Mouse (Mus musculus) CD8-positive naive resting alpha-beta T cell, adult 2 months (primary cell): Measurements from ENCODE around the gene Zfp354a.
"Not testable (repeated sequence)": the region's sequence is repeated elsewhere in the genome, so short reads cannot be mapped to it uniquely, and the experiment has no call there.

Experiments used
- DNase-seq, 2 experiments: peaks; one replicate each; pipeline ENCODE4 v3.0.0; 2022; ENCODE audit warnings: low read depth in 2 of 2, low spot score in 2 of 2

Gene Zfp354a

DNA sequence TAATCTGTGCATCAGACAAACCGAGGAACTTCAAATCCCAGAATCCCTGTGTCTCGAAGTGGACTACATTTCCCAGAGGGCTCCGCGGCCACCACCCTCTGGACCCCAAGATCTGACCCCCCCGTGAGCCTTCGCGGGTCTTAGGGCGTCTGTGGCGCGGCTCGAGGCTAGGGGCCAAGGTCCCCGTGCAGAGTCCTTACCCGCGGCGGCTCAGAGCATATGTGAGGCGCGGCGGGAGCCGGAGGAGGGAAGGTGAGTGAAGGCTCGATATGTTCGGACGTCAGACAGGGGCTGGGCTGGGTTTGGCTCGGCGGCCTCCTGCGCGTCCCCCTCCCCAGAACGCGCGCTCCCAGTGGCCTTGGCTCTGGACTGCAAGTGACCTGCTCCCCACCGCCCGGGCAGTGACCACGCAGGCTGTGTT, at the start of gene Zfp354a:
Zfp354a (plus strand) TSS at position 107 of the 421 bp plus-strand sequence.
- DNase-seq: no peak

DNA sequence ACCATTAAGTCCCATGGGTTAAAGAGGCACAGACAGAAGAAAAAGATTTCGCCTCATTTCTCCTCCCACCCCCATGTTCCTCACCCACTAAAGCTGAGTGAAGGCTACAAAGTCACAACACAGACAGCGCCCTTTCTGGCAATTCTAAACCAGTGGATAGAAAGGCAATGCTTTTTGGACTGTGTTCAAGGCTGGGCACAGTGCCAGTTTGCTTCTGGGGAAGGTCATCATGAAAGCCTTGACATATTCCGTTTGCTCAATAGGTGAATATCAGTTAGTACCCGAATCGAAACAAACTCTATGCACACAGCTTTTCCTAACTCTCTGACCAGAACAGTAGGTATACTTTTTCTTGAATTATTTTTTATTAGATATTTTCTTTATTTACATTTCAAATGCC, 47.2 kb upstream of the Zfp354a start:
- no peak for DNase-seq

DNA sequence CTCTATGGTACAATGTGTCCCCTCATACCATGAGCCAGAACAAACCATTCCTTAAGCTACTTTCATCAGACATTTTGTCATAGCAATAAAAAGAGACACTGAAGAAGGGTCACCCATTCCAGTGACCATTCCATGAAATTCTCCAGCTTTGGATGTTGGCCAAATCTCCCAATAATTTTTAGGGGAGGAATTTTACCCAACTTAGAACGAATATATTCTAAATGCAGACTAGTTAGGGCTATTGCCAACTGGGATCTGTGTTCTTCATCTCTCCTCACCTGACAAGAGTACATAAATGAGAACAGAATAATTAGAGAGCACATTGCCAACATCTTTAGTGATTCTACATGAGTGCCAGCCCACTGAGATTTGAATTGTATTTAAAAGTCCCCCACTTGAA, 45.1 kb upstream of the Zfp354a start, which contains the start of gene Olfr54:
Olfr54 (plus strand) TSS at position 301 of the 400 bp plus-strand sequence.
- DNase-seq: no peak

DNA sequence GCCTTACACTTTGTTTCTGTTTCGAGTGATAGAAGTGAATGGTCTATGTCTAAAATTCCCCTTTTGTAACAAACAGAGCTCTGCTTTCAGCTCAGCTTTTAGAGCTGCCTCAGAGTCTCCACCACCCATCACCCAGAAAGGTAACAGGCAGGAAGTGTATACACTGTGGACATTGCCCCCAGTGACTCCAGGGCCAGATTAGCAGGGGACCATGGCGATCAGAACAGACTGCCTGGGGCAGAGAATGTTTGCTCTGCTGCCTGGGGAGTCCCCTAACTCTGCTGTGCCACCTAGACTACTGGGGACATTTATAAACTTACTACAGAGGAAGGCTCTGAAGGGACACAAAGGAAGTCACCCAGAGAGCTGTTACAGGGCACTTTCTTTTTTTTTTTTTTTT, 42.7 kb upstream of the Zfp354a start:
- no peak for DNase-seq

DNA sequence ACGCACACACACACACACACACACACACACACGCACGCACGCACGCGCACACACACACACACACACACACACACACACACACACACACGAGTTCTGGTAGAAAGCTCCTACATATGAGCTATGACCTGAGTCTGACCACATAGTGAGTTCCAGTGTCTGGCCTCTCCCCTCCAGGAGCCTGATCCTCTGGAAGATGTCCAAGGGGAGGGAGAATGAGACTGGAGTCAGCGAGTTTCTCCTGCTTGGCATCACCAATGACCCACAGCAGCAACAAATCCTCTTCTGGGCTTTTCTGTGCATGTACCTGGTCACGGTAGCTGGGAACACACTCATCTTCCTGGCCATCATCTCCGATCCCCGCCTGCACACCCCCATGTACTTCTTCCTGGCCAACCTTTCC, 32.2 kb upstream of the Zfp354a start:
- not testable (repeated sequence) for DNase-seq

DNA sequence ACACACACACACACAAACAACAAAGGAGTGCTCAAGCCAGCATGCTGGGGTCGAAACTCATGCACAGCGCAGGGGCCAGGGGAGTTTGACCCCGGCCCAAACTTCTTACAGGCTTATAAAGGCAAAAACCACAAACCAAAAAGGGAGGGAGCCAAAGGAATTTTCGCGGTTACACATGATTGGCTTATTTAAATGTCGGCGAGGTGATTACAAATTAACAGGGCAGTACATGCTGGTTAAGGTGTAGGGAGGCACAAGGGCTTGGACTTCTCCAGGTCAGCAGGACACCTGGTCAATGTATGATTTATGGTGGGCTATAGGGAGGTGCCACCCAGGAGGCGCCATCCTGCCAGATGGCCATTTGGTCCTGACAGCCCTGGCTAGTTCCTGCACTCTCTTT, 29.7 kb upstream of the Zfp354a start:
- DNase-seq: not testable (repeated sequence)

DNA sequence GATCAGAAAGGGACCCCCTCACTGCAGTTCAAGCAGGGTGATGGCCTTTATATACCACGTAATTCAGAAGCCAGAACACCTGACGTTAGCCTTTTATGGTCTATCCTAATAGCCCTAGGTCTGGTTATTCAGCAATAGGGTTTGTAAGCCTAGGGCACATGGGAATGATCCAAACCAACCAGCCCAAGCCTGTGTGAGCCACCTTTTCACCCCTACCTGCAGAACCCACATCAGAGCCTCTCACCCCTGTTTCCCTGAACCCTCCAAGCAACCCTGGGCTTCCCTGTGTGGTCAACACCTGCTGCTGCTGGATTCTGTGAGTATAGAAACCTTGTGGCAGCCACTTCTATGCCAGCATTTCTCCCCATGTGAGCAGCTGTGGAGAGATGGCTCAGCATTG, 28.8 kb upstream of the Zfp354a start:
- no peak for DNase-seq

DNA sequence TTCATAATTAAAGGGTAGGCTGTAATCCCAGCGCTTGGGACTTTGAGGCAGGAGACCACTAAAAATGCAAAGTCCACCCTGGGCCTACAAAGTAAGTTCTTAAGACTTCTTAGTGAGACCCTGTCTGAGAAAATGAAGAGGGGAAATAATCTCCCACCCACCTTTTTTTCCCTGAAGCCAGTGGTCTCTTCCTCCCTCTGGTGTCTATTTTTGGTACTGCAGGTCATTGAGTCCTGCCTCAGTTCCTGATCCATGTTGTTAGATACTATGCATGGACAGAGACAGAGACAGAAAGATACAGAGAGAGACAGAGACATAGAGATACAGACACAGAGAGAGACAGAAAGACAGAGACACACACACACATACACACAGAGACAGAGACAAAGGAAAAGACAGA, 26.2 kb upstream of the Zfp354a start:
- peak in 1 of 2 experiments; percentile 20 for DNase-seq

DNA sequence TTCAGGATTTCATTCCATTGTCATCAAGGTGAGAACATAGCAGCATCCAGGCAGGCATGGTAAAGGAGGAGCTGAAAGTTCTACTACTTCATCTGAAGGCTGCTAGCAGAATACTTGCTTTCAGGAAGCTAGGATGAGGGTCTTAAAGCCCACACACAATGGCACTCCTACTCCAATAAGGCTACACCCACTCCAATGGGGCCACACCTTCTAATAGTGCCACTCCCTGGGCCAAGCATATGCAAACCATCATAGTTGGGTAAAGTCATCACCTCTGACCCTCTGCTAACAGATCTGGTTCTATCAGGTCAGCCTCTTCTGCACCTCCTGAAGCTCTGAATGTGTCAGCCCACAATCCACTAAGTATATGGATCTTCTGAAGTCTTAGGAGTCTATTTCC, 24.9 kb upstream of the Zfp354a start:
- DNase-seq: not testable (repeated sequence)

DNA sequence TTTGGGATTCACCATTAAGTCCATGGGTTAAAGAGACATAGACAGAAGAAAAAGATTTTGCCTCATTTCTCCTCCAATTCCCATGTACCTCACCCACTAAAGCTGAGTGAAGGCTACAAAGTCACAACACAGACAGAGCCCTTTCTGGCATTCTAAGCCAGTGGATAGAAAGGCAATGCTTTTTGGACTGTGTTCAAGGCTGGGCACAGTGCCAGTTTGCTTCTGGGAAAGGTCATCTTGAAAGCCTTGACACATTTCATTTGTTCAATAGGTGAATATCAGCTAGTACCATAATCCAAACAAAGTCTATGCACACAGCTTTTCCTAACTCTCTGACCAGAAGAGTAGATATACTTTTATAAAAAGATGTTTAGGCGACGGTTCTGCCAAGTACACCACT, 23.1 kb upstream of the Zfp354a start:
- no peak for DNase-seq

DNA sequence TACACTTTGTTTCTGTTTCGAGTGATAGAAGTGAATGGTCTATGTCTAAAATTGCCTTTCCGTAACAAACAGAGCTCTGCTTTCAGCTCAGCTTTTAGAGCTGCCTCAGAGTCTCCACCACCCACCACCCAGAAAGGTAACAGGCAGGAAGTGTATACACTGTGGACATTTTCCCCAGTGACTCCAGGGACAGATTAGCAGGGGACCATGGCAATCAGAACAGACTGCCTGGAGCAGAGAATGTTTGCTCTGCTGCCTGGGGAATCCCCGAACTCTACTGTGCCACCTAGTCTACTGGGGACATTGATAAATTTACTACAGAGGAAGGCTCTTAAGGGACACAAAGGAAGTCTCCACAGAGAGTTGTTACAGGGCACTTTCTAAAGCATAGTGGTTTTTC, 14.3 kb upstream of the Zfp354a start:
- not testable (repeated sequence) for DNase-seq

DNA sequence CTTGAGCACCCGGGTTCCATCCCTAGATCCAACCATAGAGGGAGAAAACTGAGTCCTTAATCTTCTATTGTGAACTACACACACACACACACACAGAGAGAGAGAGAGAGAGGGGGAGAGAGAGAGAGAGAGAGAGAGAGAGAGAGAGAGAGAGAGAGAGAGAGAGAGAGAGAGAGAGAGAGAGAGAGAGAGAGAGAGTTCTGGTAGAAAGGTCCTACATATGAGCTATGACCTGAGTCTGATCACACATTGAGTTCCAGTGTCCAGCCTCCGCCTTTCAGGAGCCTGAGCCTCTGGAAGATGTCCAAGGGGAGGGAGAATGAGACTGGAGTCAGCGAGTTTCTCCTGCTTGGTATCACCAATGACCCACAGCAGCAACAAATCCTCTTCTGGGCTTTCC, 11.2 kb upstream of the Zfp354a start, which contains the start of gene Olfr1375:
Olfr1375 (plus strand) TSS at position 301 of the 400 bp plus-strand sequence.
- not testable (repeated sequence) for DNase-seq

DNA sequence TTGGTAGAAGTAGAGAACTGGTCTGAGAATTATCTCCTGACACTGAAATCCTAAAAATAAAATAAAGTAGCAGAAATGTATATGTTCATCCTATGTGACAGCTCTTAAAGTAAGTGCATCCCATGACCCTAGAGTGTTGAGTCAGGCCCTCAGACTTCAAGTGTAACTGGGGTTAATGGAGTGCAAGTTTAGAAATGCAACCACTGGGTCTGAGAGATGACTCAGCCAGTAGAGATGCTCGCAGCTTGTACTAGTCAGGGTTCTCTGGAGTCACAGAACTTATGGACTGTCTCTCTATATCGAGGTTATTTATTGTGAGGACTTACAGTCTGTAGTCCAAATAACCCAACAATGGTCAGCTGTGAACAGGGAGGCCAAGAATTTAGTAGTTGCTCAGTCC, 7.4 kb upstream of the Zfp354a start:
- no peak for DNase-seq

DNA sequence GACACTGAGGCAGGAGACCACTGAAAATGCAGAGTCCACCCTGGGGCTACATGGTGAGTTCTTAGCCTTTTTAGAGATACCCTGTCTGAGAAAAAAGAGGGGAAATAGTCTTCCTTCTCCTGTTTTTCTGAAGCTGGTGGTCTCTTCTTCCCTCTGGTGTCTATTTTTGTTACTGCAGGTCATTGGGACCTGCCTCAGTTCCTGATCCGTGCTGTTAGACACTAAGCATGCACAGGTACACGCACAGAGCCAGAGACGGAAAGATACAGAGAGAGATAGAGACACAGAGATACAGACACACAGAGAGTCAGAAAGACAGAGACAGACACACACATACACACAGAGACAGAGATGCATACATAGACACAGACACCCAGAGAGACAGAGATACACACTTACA, 5.8 kb upstream of the Zfp354a start:
- DNase-seq: no peak

DNA sequence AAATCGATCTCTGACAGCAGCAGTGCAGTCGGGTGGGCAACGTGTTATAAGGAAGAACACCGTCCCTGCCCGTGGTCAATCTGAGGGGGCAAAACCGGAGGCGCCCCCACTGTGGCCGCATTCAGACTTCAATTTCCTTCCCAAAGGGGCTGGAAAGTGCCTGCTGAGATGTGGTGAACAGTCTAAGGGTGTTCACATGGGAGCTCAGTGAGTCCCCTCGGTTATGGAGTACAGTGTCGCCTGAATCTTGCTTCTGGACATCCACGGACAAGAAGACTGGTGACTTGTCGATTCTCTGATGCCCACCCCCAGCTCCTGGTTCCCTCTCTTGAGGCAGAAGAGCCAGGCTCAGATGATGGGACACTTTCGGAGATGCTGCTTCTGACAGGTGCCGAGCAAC, 583 bp downstream of the Zfp354a start:
- DNase-seq: no peak

DNA sequence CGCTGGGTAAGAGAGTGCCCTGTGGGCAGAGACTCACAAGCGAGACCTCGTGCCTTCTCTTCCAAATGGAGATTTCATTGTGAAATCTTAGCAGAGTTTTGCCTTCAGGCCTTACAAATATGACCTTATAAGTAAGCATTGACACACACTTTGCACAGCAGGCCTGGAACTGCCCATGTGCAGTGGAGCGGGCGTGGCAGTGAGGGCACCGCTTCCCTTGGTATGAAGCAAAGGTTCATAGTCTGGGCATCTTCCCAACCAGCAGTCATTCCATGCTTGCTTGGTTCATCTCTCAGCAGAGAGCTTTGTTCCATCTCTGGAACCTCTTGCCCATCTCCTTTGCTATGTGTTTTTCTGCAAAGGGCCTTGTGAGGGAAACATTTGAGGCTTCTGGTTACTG, 1.9 kb downstream of the Zfp354a start:
- DNase-seq: no peak

DNA sequence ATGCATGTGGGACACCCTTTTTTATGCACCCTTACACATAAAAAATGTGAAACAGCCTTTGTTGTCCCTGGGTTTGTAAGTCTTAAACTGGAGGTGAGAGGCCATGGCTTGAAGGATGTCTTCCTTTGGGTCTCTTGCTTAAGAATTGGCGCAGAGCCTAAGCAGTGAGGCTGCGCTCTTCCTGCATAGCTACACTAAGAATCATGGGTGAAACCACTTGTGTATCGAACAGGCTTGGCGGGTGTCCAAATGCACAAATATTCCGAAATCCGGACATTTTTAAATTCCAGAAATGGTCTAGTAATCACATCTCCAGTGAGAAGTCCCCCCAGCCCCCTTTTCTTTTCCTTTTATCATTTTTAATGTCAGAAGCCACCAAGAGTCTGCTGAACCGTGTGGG, 4.2 kb downstream of the Zfp354a start:
- DNase-seq: no peak

DNA sequence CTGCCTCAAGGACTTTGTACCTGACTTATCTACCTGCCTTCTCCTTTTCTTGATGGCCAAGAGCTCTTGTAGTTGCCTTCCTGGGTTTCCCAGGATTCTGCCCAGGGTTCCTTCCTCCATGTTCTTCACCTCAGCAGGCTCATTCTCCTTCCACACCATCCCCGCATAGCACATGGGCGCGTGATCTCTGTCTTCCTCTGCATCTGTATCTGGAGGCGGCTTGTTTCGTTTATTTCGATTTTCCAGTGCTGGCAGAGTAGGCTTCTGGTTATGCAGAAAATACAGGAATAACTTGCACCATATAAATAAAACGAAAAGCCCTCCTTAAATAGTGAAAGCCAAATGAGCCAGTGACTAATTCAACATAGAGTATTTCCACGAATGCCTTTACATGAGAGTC, 4.8 kb downstream of the Zfp354a start:
- no peak for DNase-seq

DNA sequence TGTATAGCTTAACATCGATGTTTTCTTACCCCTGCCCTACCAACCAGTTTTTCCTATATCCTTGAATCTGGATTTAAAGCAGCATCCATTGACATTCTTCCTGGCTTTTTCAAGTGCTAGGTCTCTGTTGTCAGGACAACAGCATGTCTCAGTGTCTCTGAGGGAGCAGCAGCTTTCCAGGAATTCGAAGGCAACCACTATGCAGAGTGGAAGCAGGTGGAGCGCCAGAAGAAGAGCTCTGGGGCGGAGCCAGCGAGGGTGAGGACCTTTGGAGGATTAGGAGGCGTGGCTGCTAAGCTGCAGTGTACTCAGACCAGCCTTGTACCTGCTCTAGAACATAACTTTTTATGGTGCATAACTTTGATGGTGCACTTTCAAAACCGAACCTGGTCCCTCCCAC, 25.5 kb downstream of the Zfp354a start:
- no peak for DNase-seq

DNA sequence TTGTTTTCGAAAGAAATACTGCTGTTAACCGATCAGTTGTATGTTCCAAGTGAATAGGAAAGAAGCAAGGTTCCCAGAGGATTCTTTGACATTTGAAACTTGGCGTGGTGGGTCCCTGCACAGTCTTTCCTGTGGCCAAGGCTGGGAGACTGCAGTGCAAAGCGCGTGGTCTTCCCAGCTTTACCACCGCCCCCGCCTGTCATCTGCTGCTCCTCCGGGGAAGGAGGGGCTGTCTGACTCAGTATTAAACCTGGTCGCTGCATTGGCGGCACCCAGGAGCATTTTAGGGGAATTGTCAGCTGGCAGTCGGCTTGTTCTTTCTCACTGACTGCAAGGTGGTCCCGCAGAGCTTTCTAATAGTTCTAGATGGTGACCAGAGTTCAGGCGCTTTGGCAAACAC, 26.2 kb downstream of the Zfp354a start:
- no peak for DNase-seq

DNA sequence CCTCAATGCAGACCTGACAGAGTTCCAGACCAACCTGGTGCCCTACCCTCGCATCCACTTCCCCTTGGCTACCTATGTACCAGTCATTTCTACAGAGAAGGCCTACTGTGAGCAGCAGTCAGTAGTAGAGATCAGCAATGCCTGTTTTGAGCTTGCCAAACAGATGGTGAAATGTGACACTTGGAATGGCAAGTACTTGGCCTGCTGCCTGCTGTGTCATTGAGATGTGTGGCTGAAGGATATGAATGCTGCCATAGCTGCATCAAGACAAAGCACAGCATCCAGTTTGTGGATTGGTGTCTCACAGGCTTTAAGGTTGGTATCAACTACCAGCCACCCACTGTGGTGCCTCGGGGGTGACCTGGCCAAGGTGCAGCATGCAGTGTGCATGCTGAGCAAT, 48.2 kb downstream of the Zfp354a start:
- DNase-seq: no peak

DNA sequence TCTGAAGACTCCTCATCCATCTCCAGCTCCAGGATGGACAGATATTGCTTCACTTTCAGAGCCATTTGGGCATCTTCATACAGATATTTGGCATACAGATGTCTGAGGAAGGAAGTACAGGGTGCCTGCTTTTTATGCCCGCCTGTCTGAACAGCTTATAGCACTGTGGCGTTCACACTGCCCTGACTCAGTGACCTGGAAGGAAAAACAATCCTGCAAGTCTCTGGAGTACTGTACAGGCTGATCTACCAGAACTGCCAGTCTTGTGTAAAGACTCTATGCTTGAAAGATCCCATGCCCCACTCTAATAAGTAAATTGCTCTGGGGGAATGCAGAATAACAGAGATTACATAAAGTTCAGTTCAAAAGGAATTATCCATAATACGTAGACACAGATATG, 51.6 kb downstream of the Zfp354a start:
- no peak for DNase-seq
